Mouse (Mus musculus) spleen, adult 18-20 months (tissue): Measurements from ENCODE around the gene Rilp.

Experiments used
- DNase-seq, 2 experiments: peaks; one replicate each; pipeline ENCODE4 v3.0.0; 2022; ENCODE audit warnings: mixed read lengths in 2 of 2

Gene Rilp

GRCm38 (mm10) chr11:75559870-75560504 lies 50.1 kb downstream of the Rilp start:
- DNase-seq = no peak

GRCm38 (mm10) chr11:75560530-75561409 lies 50.9 kb downstream of the Rilp start:
- DNase-seq = peak; percentile 56 to 64

- no peak for DNase-seq
Measured at GRCm38 (mm10) chr11:75561410-75561791, 51.5 kb downstream of the Rilp start.
